Mouse (Mus musculus) intestine, embryonic 16.5 days (tissue): Measurements from ENCODE around the gene Cipc. TPM values are rescaled to one million over a fixed set of nuclear protein-coding genes. Genes with fewer than 3 reads are reported as not detected.

Experiments used
- polyA plus RNA-seq: library from polyadenylated mRNA; unstranded; fragments of >200 nt; fragmentation: Nextera tagmentation; extraction: Ambion mirVana; gene quantifications from 2 replicates; pipeline ENCODE4 v1.2.1, GENCODE M21; 2015

Gene Cipc
- polyA plus RNA-seq, 1 experiment from 2014 or later = 9.5 TPM

Other genes with a start within 250 kb of the Cipc start
- 4.8 and 5.3 TPM in 2 replicates for gene Angel1, start 220.6 kb upstream of the Cipc start, polyA plus RNA-seq
- gene Lrrc74a, start 212.7 kb upstream of the Cipc start, polyA plus RNA-seq = not detected in 2 replicates
- gene Irf2bpl, start 62.2 kb upstream of the Cipc start, polyA plus RNA-seq = 8.2 and 10.9 TPM in 2 replicates
- 0.23 and 0.28 TPM in 2 replicates for gene Zdhhc22, start 43.4 kb downstream of the Cipc start, polyA plus RNA-seq
- gene Tmem63c, start 74.3 kb downstream of the Cipc start, polyA plus RNA-seq = 0.60 and 0.92 TPM in 2 replicates
- 1.2 and 1.6 TPM in 2 replicates for gene Ngb, start 155.5 kb downstream of the Cipc start, polyA plus RNA-seq
- gene Gstz1, start 200.1 kb downstream of the Cipc start, polyA plus RNA-seq = 60.4 and 61.2 TPM in 2 replicates
- 11.7 TPM in 2 replicates for gene Pomt2, start 200.9 kb downstream of the Cipc start, polyA plus RNA-seq